Mouse (Mus musculus): ENCODE measurements around the gene Enah.

The Enah gene

DNA sequence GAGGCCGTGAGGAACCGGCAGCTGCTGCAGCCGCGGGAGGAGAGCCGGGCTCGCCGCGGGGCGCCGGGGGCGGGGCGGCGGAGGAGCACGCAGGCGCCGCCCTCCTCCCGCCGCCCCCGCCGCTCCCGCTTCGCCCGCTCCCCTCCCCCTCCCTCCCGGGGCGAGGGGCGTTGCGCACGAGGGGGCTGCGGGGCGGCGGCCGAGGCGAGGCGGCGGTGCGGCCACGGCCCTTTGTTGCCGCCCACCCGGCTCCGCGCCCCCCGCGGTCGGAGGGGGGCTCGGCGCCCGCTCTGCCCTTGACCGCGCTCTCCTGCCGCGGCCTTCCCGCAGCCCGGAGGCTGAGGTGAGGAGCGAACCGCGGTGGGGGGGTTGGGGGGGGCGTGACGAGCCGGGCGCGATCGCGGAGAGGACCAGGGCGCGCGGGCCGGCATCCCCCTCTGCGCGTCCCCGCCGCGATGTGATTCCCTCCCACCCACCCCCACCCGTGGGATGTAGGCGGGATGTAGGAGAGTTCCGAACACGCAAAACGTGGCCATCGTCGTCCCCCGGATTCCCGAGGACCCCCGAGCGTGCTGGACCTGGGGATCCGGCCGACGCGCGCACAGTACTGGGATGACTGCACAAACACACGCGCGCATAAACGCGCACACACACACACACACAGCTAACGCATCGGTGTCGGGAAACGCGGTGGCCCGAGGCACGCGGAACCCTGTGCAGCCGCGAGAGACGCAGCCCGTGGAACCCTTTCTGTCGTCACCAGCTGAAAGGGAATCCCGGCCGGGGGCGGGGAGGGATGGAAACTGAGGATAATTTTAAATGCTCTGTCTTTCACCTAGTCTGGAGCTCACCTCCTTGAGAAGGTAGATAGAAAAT, at the start of gene Enah:
Enah (minus strand) TSS at position 65 of the 876 bp plus-strand sequence.
- DNase-seq (ENCODE audit: low spot score in 2 of 2): peak; percentile 62 to 67

DNA sequence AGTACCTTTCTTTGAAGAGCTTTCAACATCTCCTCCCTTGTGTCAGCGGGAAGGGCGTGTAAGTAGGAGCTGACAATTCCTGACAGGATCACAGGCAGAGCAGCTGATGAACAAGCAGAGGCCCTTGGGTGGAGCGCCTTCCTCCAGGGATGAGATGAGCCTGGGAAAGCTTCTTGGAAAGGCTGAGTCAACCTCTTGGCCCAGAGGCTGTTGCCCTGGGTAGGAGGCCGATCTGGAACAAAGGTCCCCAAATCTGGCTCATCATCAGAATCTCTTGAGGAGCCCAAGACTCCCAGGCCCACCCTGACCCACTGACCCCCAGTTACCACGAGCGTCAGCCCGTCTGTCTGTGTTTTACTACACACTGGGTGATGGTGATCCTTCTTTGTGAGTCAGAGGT, 48.3 kb upstream of the Enah start:
- no peak for DNase-seq (ENCODE audit: low spot score in 2 of 2)

DNA sequence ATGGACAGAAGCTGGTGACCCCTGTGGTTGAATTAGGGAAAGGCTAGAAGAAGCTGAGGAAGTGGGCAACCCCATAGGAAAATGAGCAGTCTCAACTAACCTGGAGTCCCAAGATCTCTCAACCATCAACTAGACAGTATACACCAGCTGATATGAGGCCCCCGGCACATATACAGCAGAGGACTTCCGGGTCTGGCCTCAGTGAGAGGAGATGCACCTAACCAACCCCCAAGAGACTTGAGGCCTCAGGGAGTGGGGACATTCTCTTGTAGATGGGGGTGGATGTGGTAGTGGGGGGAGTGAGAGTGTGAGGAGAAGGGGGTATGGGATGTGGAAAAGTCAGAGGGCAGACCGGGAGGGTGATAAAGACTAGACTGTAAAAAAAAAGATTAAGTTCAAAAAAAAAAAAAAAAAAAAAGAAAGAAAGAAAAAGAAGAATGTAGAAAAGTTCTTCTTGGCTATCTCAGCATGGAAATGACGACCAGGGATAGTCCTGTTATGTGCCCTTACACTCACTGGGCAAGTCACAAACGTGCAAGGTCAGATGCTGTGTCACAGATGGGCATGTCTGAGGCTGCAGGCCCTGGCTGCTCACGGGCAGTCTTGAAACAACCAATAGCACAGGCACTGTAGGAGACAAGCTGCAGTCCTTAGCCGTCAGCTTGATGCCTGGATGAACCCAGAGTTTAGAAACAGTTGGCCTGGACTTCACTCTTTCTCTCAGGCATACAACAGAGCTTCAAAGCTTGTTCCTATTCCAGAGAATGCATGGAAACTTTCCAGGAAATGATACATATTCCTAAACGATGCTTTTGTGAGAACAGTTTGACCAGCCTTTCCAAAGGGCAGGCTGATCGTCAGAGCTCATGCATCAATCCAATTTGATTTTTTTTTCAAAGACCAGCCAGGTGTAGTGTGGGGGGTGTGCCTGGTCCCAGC, 47.0 kb upstream of the Enah start:
- DNase-seq (ENCODE audit: low spot score in 2 of 2): no peak

DNA sequence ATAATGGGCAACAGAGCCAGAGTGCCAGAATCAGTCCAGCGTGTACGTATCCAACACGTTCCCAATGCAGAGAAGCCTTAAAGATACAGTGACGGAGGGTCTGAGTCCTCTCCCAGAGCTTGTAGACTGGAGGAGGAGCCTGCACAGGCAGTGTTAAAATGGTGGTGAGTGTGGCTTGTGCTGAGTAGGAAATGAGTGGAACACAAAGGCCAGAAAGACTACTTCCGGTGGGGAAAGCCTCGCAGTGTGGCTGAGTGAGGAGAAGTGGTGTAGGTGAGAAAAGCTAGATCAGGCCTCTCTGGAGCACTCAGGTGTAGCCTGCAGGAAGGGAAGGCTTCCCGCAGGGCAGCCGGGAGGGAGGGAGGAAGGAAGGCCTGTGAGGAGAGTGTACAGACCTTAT, 43.9 kb upstream of the Enah start:
- no peak for DNase-seq (ENCODE audit: low spot score in 2 of 2)

DNA sequence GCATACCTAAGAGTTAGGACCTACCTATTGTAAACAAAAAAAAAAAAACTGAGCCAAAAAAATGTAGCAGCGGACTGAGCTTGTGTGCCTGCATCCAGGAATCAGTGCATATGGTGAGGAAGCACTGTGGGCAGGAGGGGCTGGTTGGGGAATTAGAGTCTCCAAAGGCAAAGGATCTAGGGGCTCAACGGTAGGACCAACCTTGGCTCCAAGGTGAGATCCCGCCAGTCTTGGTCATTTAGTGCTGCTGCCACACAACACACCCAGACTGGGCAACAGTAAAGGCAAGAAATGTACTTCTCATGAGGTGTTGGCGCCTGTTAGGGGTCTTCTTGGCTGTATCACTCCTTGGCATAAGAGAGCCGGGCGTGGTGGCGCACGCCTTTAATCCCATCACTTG, 43.0 kb upstream of the Enah start:
- DNase-seq (ENCODE audit: low spot score in 2 of 2): no peak

DNA sequence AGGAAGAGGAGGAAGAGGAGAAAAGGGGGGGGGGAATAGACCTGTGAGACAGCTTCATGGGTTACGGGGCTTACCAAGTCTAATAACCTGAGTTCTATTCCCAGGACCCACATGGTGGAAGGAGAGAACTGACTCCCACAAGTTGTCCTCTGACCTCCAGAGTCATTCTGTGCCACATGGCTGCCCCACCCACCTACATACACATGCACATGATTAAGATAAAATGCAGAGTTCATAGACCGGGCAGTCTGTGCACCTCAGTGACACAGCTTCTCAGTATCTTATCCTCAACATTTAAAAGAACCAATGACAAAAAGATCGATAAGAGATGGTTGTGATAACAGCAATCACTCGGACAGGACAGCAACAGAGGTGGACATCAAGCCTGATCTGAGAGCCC, 41.4 kb upstream of the Enah start:
- DNase-seq (ENCODE audit: low spot score in 2 of 2): no peak

DNA sequence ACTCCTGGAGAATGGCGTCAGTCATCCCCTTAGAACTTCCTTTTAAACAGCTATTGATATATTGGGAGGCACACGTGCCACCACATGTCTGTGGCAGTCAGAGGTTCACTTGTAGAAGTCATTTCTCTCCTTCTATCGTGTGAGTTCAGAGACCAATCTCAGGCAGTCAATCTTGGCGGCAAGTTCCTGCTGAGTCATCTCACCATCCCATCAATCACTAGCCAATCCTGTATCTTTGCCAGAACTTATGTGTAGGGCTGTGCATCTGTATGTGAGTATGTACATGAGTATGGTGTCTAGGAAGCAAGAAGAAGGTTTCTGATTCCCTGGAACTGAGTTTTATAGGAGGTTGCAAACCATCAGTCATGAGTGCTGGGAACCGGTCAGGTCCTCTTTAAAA, 40.0 kb upstream of the Enah start:
- DNase-seq (ENCODE audit: low spot score in 2 of 2): no peak

DNA sequence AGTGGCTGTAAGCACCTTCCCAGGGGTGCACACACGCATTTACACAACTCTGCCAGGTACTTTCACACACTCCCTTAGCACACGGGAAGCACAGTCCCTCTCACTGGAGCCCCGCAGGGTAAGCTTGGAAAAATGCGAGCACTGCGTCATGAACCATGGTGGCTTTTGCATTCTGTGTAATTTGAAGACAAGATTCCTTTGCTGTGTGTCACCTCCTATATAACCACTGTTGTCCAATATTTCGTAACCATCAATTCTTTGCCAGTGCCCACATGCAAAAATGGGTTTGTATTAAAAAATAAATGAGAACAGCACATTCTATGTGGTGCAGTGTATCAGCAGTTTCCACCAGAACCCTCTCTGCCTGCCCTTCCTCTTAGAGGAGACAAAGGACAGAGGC, 38.2 kb upstream of the Enah start:
- no peak for DNase-seq (ENCODE audit: low spot score in 2 of 2)

DNA sequence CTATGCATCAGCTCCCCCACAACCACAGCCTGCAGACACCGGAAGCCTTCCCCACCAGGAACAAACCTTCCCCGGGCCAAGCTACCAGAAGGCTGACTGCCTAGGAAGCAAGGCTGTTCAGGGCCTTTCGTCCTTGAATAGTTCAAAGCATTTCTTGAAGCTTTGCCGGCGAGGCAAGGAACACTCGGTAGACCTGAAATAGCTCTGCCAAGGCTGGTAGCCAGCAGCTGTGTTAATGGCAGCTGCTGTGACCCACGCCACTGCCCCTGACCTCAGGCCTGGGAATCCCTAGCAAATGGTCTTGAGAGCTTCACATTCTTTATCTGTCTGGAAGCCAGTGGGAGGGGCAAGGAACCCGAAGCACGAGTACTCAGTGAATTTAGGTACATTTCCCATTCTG, 35.3 kb upstream of the Enah start:
- no peak for DNase-seq (ENCODE audit: low spot score in 2 of 2)

DNA sequence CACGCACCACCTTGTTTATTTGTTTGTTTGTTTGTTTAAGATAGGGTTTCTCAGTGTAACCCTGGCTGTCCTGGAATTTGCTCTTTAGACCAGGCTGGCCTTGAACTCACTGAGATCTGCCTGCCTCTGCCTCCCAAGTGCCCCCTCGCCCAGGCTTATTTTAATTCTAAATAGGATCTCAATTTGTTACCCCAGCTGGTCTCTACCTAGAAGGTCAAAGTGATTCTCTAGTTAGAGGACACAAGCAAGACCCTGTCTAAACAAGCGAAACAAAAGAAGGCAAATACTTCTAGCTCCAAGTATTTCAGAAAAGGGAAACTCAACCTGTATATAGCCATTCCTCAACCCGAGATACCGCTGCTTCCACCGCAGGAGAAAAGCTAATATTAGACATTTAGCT, 34.9 kb upstream of the Enah start:
- DNase-seq (ENCODE audit: low spot score in 2 of 2): no peak

DNA sequence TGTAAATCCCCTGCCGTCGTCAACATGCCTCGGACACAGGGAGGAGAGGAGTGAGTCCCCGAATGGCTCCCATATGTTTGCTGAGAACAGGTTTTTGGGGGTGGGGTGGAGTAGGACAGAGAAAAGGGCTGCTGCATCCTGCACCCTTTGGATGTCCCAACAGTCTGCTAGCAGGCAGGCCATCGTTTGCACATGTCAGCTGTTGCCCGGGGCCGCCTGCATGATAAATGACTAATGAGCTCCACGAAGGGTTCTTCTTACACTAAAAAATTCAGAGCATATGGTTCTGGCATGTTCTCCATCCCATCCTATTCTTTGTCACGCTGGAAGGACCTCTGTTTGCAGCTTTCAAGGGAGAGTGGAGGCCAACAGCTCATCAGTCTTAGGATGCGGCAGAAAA, 33.2 kb upstream of the Enah start:
- DNase-seq (ENCODE audit: low spot score in 2 of 2): no peak

DNA sequence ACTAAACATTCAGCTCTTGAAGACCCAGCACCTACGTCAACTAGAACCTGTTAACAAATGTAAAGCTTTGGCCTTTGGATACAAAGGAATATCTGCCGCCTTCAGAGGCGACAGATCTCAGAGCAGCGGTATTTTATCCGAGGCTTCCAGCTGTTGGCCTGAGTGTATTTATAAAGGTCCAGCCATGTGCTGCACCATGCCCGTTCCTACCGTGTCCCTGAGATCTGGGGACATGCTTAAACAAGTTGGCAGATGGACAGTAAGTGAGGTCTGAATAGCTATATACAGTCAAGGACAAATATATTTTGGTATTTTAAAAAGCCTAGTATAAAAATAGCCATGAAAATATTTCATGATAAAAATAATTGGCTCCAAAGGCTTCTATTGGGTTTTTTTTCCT, 32.6 kb upstream of the Enah start:
- no peak for DNase-seq (ENCODE audit: low spot score in 2 of 2)

DNA sequence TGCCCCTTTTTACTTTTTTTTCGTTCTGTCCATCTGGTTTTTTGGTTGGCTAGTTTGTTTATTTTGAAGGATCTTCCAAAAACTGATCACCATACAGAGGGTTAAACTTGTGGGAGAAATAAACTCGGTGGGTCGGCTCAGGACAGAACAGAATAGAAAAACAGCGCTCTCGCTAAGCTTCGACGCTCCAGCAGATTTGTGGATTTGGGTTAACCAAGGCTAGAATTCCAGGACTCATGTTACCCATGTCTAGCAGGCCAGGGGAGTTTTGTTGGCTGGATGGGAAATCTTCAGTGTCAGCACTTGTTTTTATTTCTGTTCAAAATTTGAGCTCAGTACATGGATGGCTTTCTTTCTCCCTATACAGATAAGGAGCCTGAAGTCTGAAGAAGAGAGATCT, 30.0 kb upstream of the Enah start:
- no peak for DNase-seq (ENCODE audit: low spot score in 2 of 2)

DNA sequence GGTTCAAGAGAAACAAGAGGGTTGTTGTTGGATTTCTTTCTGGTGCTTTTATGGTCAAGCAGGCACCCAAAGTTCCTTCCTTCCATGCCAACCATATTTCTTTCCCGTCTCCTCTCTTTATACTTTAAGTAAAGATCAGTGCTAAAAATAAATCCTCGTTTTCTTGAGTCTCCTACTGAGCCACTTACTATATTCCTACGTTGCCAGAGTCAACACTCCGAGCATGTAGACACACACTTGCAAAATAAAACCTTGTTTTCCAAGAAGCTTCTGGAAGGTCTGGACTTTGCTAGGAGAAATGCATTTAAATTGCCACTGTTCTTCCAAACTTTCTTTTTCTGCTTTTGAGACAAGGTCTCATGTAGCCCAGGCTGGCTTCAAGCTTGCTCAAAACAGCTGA, 28.3 kb upstream of the Enah start:
- no peak for DNase-seq (ENCODE audit: low spot score in 2 of 2)

DNA sequence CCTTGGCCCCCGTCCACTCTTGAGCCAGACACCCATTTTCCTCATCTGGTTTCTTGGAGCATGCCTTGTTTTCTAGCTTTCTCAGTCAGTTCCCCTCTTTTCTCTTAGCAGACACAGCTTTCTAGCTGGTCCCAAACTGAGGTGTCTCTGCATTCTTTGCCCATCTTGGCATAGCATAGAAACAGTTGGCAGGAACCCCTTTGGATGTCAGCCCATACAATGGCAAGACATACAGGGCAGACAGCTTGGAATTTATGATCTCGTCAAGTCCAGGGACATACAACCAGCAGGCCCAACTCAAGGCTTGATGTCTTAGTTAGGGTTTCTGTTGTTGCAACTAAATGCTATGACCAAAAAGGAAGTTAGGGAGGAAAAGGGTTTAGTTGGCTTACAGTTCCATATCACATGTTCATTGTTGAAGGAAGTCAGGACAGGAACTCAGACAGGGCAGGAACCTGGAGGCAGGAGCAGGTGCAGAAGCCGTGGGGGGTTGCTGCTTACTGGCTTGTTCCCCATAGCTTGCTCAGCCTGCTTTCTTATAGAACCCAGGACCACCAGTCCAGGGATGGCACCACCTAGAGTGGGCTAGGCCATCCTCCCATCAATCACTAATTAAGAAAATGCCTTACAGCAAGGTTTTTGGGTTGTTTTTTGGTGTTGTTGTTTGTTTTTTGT, 27.4 kb upstream of the Enah start:
- DNase-seq (ENCODE audit: low spot score in 2 of 2): no peak

DNA sequence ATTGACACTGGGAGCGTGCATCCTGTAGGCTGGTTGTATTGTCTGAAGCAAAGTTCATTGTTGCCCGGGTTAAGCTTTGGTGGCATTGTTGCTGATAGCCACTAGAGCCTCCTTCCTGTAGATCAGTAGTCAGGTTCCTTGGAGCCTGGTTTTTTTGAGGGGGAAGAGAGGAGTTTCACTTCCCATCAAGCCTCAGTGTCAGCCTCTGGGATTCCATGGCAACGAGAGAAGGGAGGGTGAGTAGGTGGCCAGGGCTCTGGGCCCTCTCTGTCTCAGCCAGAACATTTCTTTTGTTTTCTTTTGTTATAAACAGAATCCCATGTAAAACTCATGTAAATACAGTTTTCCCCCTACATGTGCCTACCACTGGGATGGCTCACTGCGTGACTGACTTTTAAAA, 25.4 kb upstream of the Enah start:
- DNase-seq (ENCODE audit: low spot score in 2 of 2): peak in 1 of 2 experiments; percentile 18

DNA sequence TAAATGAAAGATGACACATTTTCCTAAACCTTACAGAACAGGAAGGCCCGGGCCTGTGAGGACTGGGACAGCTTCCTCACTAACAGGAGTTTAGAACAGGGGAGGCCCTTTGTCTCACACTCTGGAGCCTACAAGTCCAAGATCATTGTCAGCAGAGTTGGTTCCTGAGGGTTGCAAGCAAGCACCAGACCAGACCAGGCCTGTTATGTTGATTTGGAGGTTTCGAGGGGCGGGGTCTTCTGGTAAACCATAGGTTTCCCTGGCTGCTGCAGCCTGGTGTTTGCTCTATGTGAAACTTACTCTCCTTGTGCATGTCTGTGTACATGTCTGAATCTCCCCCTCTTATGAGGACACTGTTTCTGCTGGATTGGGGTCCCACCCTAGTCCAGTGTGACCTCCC, 20.7 kb upstream of the Enah start:
- DNase-seq (ENCODE audit: low spot score in 2 of 2): no peak

DNA sequence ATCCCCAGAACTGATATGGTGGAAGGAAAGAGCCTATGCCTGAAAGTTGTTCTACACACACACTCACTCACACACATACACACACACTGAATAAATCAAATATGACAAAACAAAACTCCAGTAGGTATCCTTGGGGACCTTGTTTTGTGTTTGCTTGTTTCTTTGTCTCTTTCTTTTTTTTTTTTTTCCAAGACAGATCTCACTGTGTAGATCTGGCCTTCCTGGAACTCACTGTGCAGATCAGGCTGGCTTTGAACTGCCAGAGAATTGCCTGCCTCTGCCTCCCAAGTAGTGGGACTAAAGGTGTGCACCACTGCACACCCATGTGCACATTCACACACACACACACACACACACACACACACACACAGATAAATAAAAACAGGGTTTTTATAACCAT, 12.0 kb upstream of the Enah start:
- no peak for DNase-seq (ENCODE audit: low spot score in 2 of 2)

DNA sequence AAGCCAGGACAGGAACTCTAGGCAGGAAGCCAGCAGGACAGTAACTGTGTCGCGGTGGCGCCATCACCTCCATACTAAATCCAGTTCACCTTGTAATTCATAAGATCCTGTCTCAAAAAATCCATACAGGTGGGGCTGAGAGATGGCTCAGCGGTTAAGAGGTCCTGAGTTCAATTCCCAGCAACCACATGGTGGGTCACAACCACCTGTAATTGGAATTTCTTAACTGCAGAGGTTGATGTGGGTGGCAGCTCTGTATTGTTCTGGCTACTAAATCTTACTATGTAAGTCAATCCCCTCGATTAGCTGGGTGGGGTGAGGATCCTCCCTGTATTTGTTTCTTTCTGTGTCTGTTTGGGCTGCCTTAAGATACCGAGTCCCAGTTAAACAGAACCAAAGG, 11.3 kb upstream of the Enah start:
- DNase-seq (ENCODE audit: low spot score in 2 of 2): no peak

DNA sequence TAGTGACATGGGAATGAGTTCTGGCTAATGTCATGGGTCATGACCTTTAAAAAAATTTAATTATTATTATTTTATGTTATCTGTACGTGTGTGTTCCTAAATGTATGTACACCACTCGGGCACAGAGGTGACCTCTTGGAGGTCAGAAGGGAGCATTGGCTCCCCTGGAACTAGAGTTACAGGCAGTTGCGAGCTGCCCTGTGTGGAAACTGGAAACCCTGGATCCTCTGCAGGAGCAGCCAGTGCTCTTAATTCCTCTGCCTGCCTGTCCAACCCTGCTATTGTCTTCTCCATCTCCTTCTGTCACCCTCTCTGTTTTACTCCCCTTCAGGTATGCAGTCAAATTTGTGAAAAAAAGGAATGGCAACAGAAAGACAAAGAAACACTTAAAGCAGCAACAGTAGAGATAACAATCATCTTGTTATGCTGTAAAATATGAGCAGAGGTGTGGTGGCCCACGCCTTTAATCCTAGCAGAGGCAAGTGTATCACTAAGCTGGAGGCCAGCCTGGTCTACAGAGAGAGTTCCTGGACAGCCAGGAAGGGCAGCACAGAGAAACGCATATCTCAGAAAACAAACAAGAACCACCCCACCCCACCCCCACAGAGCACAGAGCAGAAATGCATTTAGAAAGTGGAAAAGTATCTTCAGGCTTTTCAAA, 10.3 kb upstream of the Enah start:
- no peak for DNase-seq (ENCODE audit: low spot score in 2 of 2)

Measured in right cerebral cortex, postnatal 36 days (tissue).